Mouse (Mus musculus): ENCODE data around the gene Arid1b.
A peak's percentile ranks its signal among the peaks of the same experiment; 100 is the strongest.

Arid1b gene

GRCm38 (mm10) chr17:5124643-5125042 lies 130.5 kb downstream of the Arid1b start:
- no peak for DNase-seq

GRCm38 (mm10) chr17:5125084-5125855 lies 131.1 kb downstream of the Arid1b start:
- DNase-seq: peak; percentile 50

DNA sequence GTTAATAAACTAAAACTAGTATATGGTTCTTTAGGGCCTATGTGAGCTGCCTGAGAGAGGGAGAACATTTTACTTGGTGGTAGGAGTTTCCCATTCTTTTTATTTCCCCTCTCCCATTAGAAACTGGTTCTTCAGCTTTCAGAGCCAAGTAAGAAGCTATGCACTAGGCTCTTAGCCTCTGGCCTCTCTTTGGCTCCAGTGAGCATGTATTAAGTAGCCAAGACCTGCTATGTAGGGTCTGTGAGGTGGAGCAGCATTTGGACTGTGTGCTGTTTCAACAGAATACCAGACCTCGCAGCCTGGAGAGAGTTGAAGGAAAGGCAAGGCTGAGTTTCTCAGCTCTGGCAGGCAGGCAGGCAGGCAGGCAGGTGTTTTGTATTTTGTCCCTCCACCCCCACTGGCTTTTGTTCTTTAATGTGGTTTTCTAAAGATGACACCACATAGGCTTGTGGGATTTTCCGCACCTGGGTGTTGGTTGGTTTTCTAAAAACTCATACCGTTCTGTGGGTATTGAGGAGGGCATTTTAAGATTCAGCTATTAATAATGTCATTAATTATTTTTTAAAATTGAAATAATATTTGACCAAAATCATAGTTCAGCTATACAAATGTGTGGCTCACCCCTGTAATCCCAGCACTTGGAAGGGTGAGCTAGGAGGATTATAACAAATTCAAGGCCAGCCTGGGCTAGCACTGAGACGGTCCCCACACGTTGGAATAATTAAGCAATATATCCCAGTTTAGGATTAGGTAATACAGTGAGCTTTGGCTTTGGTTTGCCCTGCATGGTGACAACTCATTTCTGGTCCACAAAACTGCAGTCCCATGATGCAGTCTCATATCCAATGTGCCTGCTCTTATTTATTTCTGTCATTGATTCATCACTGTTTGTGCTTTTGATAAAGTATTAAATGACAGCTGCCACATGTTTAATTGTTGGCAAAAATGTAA lies 132.0 kb downstream of the Arid1b start:
- peak; percentile 80 for DNase-seq

DNA sequence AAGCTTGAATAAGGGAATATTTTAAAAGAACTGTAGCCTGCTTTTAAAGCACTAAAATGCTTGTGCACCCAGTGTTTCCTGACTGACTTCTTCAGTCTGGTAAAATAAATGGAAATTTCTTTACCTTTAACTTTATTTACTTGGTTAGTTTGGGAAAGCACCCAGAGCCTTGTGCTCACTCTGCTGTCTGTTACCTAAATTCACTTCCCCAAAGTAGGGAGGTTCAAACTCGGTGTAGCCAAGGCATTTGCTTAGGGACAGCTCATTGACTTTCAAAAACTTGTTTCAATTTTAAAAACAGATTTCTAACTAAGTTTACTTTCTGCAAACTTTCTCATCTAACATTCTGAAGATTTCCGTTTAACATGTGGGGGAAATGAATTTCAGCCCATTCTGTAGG lies 135.5 kb downstream of the Arid1b start:
- DNase-seq: no peak

DNA sequence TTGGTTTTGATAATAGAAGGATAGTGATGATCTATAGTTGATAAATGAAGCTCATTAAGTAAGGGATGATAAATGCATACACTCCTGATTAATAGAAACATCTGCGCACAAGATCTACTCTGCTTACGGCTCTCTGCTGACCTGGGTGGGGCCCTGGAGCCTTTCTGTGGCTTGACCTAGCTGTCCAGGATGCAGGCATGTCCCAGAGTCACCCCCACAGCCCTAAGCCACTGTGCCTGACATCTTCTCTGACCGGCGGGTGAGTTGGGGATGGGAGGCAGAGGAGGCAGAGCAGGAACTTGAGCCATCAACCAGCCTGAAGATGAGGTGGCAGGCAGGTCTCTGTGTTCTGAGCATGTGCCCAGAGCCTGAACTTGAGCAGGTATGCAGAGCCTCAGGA lies 136.0 kb downstream of the Arid1b start:
- no peak for DNase-seq

- no peak for DNase-seq
Observed at GRCm38 (mm10) chr17:5131706-5132105, 137.6 kb downstream of the Arid1b start.

DNA sequence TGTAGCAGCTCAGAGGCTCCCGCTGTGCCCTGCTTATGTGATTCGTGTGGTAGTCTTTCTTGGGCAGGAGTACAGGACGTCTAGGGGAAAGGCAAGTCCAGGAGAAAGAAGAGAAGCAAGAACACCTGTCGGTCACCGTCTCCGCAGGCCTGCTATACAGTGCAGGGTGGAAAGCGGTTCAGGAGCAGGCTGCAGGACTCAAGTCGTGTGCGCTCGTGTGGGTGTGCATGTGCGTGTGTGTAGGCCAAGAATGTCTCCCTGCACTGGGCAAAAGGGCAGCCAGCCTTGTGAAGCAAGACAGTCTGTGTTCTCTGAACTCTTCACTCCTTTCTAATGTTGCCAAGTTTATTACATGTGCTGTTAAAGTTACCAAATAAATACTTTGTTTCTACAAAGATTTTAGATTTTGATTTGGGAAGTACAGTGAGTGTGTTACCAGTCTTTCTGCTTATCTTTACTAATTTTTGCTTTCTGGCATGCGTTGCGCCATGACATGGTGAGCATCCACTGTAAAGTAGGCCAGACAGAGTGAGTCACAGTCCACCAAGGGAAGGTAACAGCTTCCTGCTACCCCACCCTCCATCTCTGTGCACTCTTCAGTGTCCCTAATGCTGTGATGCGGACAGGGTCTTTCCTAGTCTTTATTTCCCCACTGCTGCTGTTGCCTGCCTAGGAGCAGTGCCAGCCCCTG lies 138.3 kb downstream of the Arid1b start:
- DNase-seq: peak; percentile 45

DNA sequence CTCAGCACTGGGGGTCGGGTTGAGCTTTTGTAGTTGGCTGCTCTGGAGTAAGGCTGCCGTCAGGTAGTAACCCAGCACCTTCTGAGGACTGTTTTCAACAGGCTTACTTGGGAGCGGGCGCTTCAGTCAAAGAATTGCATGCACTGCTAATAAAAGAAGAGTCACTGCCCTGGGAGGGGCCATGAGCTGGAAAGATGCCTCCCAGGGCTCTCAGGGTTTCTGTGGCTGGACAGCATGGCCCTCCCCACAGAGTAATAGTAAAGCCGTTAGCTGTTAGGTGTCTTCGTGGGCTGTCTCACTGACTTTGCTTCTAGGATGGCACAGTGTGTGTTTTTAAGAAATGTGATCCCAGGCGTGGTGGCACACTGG lies 138.8 kb downstream of the Arid1b start:
- no peak for DNase-seq

GRCm38 (mm10) chr17:5133831-5134230 lies 139.7 kb downstream of the Arid1b start:
- no peak for DNase-seq

DNA sequence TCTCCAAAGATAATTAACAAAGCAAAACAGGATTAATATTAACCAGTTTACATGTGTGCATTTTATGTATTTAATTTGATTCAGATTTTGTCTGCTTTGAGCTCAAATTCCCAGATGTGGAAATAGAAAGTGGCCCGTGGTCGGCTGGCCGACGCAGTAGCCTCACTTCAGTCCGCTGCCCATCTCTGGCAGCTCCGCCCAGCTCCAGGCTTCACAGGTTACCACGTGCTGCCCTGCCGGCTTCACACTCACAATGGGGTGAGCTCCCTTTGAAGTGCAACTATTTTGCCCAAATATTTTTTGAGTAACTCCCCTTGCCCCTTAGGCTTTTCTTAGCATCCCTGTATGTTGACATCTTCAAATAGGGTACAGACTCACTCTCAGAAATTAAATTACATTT lies 140.1 kb downstream of the Arid1b start:
- DNase-seq: no peak

DNA sequence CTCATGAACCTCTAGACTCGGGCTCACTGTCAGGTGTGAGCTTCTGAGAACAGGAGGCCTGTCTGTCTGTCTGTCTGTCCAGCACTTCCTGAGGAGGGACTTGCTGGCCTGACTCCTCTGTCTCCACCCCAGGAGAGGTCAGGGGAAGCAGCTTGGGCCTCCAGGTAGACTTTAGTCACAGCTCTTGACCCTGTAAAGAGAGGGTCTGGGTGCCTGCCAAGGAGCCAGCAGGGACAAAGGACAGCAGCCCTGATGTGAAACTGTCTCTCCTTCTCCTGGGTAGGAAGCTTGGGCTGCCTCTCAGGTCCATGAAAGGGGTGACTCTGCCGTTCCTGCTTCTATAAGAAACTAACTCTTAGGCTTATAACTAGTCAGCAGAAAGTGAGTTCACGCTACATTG lies 143.8 kb downstream of the Arid1b start:
- DNase-seq: no peak

GRCm38 (mm10) chr17:5138641-5139205 lies 144.6 kb downstream of the Arid1b start:
- peak; percentile 85 for DNase-seq

- DNase-seq: no peak
Observed at GRCm38 (mm10) chr17:5139553-5139952, 145.4 kb downstream of the Arid1b start.

DNA sequence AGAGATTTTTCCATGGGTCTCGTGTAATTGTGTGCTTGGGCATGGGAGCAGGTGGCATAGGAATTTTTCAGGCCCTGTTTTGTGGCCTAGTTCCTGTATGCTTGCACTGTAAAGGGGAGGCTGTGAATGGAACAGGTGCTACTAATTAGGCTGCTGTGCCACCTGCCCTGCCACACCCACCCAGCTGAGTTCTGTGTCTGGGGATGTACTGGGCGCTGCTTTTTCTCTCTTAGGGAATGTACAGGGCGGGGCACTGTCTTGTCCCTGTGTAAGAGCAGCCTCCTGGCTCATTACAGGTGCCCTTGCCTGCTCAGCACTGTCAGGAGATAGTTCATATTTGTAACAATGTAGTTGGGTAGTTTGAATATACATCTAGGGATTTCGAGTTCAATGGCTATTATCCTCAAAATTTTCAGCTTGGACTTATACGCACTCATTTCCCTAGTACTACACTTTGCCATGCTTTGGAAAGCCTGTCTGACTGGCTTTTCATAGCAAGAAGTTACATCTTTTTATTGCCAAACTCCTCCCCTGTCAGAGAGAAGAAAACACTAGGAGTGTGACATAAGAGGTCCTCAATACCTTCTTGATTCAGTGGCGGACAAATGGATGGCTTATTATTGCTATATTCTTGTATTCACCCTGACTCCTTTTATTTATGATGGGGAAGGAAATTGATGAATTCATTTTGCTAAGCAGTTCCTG lies 149.8 kb downstream of the Arid1b start:
- no peak for DNase-seq

GRCm38 (mm10) chr17:5150660-5151063 lies 156.5 kb downstream of the Arid1b start:
- no peak for DNase-seq

DNA sequence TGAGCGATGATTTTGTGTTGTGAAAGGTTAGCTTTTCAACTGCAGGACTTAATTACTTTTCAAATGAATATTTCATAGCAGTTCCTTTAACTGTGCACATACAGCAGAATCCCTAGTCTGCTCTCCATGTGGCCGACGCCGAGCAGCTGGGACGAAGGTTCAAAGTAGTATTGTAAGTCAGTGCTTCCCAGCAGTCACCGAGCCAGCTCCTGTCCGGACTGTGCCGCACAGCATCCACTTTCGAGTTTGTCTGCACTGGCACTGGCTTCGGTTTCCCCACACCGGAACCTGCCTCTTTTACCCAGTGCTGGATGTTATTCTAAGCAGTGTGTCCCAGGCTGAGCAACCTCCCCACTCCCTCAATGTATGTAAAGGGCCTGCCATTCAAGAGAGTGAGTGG lies 157.7 kb downstream of the Arid1b start:
- no peak for DNase-seq

DNA sequence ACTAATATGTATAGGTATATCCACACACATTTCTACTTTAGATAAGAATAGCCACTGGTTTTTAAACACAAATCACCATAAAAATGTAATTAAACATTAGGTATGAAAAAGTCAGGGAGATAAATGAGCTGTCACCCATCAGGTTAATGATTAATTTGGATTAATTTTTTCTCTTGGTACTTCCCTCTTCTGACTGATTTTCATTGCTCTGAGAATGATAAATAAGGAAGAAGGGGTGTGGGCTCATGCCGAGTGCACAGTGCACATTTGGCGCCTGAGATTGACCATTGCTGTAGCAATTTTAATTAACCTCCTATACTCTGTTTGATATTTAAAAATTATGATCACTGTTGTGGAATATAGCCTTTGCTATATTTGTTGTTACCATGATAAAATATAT lies 159.3 kb downstream of the Arid1b start:
- no peak for DNase-seq

- no peak for DNase-seq
Observed at GRCm38 (mm10) chr17:5154322-5154721, 160.2 kb downstream of the Arid1b start.

GRCm38 (mm10) chr17:5157609-5158008 lies 163.5 kb downstream of the Arid1b start:
- DNase-seq: no peak

DNA sequence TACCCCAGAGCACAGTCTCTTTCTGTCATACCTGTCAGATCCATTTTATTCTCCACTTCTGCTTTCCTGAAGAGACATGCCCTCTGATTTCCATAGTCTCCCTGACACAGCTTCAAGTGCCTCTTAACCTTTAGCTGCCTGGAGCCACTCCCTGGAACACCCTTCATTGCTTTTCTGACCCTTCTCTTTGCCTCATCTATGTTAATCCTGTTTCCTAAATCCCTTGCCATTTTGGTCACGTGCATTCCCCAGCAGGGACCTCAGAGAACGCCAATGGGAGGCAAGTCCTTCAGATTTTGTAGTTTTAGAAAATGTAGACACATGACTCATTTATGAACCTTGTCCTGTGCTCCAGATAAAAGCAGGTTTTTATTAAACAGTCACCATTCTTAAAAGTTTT lies 168.4 kb downstream of the Arid1b start:
- DNase-seq: no peak

GRCm38 (mm10) chr17:5163251-5163826 lies 169.2 kb downstream of the Arid1b start:
- DNase-seq: no peak

DNA sequence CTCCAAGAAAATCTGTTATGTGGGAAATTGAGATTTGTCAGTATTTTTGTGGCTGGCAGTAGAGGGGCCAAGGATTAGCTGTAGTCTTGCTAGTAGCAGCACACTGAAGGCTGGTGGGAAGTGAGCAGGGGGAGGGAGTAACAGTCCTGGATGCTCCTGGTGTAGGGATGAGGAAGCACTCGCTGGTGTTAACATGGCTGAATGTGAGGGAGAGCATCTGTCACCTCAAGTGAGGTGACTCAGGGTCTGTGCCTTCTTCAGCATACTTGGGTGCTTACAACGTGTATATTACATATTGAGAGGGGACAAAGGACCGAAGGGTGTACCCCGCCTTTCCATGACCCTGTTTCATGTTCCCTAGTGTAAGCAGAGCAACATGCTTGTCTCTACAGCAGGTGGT lies 170.7 kb downstream of the Arid1b start:
- DNase-seq: no peak
